In the genomic region with DNA sequence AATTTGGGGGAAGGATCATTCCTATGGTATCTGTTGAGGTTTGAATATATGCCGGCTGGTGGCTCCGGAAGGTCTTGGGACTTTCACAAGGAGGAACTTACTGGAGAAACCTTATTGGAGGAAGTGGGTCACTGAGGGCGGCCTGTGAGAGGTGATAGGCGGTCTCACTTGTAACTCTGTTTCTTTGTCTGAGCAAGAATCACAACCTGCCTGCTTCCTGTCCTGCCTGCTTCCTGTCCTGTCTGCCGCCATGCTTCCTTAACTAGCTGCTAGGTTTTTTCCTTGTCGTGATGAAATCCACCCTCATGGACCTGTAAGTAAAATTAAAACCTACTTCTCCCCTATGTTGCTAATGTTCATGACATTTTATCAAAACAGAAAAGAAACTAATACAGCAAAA, we compare ENCODE assay signal across 11 mouse cellular contexts. TPM values are rescaled to one million over a fixed set of nuclear protein-coding genes. Genes with fewer than 3 reads are reported as not detected.
DNase-seq lines count a peak whose midpoint lies in the region; ATAC-seq and TF ChIP-seq lines count a peak whose summit lies in the region.
"Had no signal": no experiment of that assay in that cellular context is flagged by ENCODE, and none has a peak within 500 bp of the region (broad histone marks: within the 10 kb centered on the region; RNA-seq: fewer than 3 reads in every experiment).

No protein-coding gene starts in this region.

- peak; percentile 19 for DNase-seq in adrenal gland, postnatal 14 days
- DNase-seq in adrenal gland, postnatal 10 days, result no peak
- DNase-seq in heart, postnatal 14 days, result peak; percentile 10
- DNase-seq in urinary bladder, postnatal 25 days (ENCODE audit: low spot score), result no peak
- no peak for DNase-seq in yolk sac, embryonic 10.5 days (ENCODE audit: low spot score)
- no peak for DNase-seq in hindbrain, embryonic 10.5 days (ENCODE audit: low spot score)

- no peak for TF ChIP-seq CTCF in E14TG2a.4 (conservative IDR thresholded peaks at IDR 0.05; ENCODE audit: low read length)

- intact Hi-C loops in heart, postnatal 14 days (cut with DNase I), result no loop called here

- H3K36me3 ChIP-seq in E14TG2a.4 (ENCODE audit: insufficient read depth, low read length), result no peaks in the 10 kb centered on the region
- H3K36me3 ChIP-seq in hindbrain, embryonic 10.5 days, result peaks cover 3% of the 10 kb centered on the region; the same call in 1 of the 2 replicates
- H3K36me3 ChIP-seq: G1E; heart, embryonic 13.5 days; neural tube, embryonic 13.5 days had no signal

- no peaks in the 10 kb centered on the region for H3K27me3 ChIP-seq in E14TG2a.4 (ENCODE audit: insufficient read depth, low read length)
- H3K27me3 ChIP-seq in hindbrain, embryonic 10.5 days (ENCODE audit: insufficient read depth, poor library complexity, severe bottlenecking), result no peaks in the 10 kb centered on the region
- H3K27me3 ChIP-seq: heart, embryonic 13.5 days; neural tube, embryonic 13.5 days had no signal

- no peaks in the 10 kb centered on the region for H3K9me3 ChIP-seq in E14TG2a.4 (ENCODE audit: low read length)
- no peaks in the 10 kb centered on the region for H3K9me3 ChIP-seq in hindbrain, embryonic 10.5 days
- H3K9me3 ChIP-seq: G1E; heart, embryonic 13.5 days; neural tube, embryonic 13.5 days had no signal

- no peak overlapping the region for H3K27ac ChIP-seq in hindbrain, embryonic 10.5 days
- H3K27ac ChIP-seq: heart, embryonic 13.5 days; neural tube, embryonic 13.5 days had no signal

- H3K4me3 ChIP-seq in E14TG2a.4 (replicated peaks; ENCODE audit: low read length), result peak overlapping the region; percentile 79
- H3K4me3 ChIP-seq in hindbrain, embryonic 10.5 days, result no peak overlapping the region
- H3K4me3 ChIP-seq: heart, embryonic 13.5 days; neural tube, embryonic 13.5 days had no signal

- WGBS in hindbrain, embryonic 10.5 days, result 85% methylated on average over 6 of the region's 6 CpGs

- ATAC-seq in megakaryocyte progenitor cell, adult 5-6 weeks (replicated peaks; ENCODE audit: poor library complexity), result peak; percentile 91

- peaks cover 24% of the 10 kb centered on the region for H3K4me1 ChIP-seq in E14TG2a.4 (replicated peaks; ENCODE audit: low read depth, low read length)
- 0 out of 2 replicates have a peak, but pooled peaks cover 3% of the 10 kb centered on the region for H3K4me1 ChIP-seq in hindbrain, embryonic 10.5 days (replicated peaks)
- H3K4me1 ChIP-seq: heart, embryonic 13.5 days; neural tube, embryonic 13.5 days had no signal

RNA-seq across cellular contexts. Expression of a gene that starts 52.9 kb away (rescaled TPM):
- 9.7 and 11.2 TPM in 2 replicates for total RNA-seq in adrenal gland, postnatal 14 days (2021)
- total RNA-seq in adrenal gland, postnatal 10 days (2021), result 10 to 100 TPM; 13.5 to 19.4 TPM
- total RNA-seq in heart, postnatal 14 days (2021), result 1 to 10 TPM; 3.1 to 3.2 TPM
- 0.22 TPM in 1 of 2 replicates, not detected in the other for total RNA-seq in megakaryocyte progenitor cell, adult 5-6 weeks (2015)
- total RNA-seq in megakaryocyte progenitor cell, adult 5-6 weeks (2017), result 0.14 TPM in 1 of 2 replicates, not detected in the other
- 3.9 and 17.7 TPM in 2 replicates for polyA plus RNA-seq in hindbrain, embryonic 10.5 days (2016; fragmentation: Nextera tagmentation; extraction: Ambion mirVana)
- polyA plus RNA-seq: G1E had no signal

Comparison
In these comparisons a context has a peak if more than half of its experiments do, and no peak if none do; other contexts are left out.
1. DNase-seq: peak in adrenal gland, postnatal 14 days (single experiment) and heart, postnatal 14 days (2 of 2); none in adrenal gland, postnatal 10 days (single experiment), urinary bladder, postnatal 25 days (single experiment), yolk sac, embryonic 10.5 days (single experiment) and hindbrain, embryonic 10.5 days (single experiment).